Mouse (Mus musculus) liver, adult 2 months (tissue): Measurements from ENCODE around the gene Abhd8. TPM values are rescaled to one million over a fixed set of nuclear protein-coding genes. Genes with fewer than 3 reads are reported as not detected.

Experiments used
- DNase-seq: peaks from one replicate; pipeline ENCODE4 v3.0.0-alpha.2; 2011; ENCODE audit warnings: low read depth, low spot score; ENCODE audit errors: extremely low read depth
- H3K27ac ChIP-seq: fragments of 200-500 bp; replicated peaks from 2 replicates; pipeline ENCODE4 v1.5.1; 2012; ENCODE audit warnings: low read depth, mild to moderate bottlenecking, control low read depth, inconsistent platforms, low read length; ENCODE audit not compliant: insufficient read depth
- H3K27me3 ChIP-seq: fragments of 200-500 bp; 2 replicates; pipeline ENCODE4 v1.6.1; 2012; ENCODE audit warnings: mild to moderate bottlenecking, moderate library complexity, low read length, inconsistent platforms; ENCODE audit not compliant: control insufficient read depth, insufficient read depth
- H3K36me3 ChIP-seq: fragments of 200-500 bp; 2 replicates; pipeline ENCODE4 v1.6.1; 2012; ENCODE audit warnings: low read length, inconsistent platforms; ENCODE audit not compliant: control insufficient read depth, insufficient read depth
- H3K4me1 ChIP-seq: fragments of 200-500 bp; 2 replicates; pipeline ENCODE4 v1.6.1; 2011; ENCODE audit warnings: low read length; ENCODE audit not compliant: control insufficient read depth, insufficient read depth
- H3K4me3 ChIP-seq: fragments of 200-500 bp; 2 replicates; pipeline ENCODE4 v1.5.1; 2011; ENCODE audit warnings: low read depth, mild to moderate bottlenecking, control low read depth, low read length, moderate library complexity; ENCODE audit not compliant: insufficient read depth
- H3K79me2 ChIP-seq: fragments of 200-500 bp; 2 replicates; pipeline ENCODE4 v1.6.1; 2012; ENCODE audit warnings: inconsistent platforms, mild to moderate bottlenecking, low read length, moderate library complexity; ENCODE audit not compliant: control insufficient read depth, insufficient read depth
- H3K9ac ChIP-seq: fragments of 200-500 bp; 2 replicates; pipeline ENCODE4 v1.6.1; 2012; ENCODE audit warnings: low read depth, mild to moderate bottlenecking, control low read depth, inconsistent platforms, low read length
- CTCF ChIP-seq: fragments of 200-500 bp; IDR thresholded peaks from 2 replicates; pipeline ENCODE4 v1.5.1; 2011; ENCODE audit warnings: low read depth, low read length, control low read depth
- POLR2A ChIP-seq: fragments of 200-500 bp; IDR thresholded peaks from 2 replicates; pipeline ENCODE4 v1.6.1; 2011; ENCODE audit warnings: low read length, control low read depth; ENCODE audit not compliant: insufficient read depth; ENCODE audit errors: extremely low read depth
- WGBS: fragments of 180-500 bp; shearing (Covaris S2); methylation state at CpG from one replicate; pipeline ENCODE4 v1.1.7; 2018; 5-methylcytosine and 5-hydroxymethylcytosine counted together
- polyA plus RNA-seq: library from polyadenylated mRNA; depleted of rRNA; stranded (reverse); fragments of >200 nt; gene quantifications from 2 replicates; pipeline ENCODE4 v1.2.3, GENCODE M21; 2012
- total RNA-seq: library from RNA; depleted of rRNA; stranded (reverse); fragments of >200 nt; gene quantifications from 2 replicates; pipeline ENCODE4 v1.2.3, GENCODE M21; 2014

The Abhd8 gene
- total and polyA plus RNA-seq, 2 experiments, result 3.1 to 6.7 TPM

GRCm38 (mm10) chr8:71471861-71472260, 8.4 kb upstream of the Abhd8 start:
- H3K36me3 ChIP-seq, result no peaks in the 10 kb centered on the region

GRCm38 (mm10) chr8:71470913-71471255, 7.4 kb upstream of the Abhd8 start:
- no peak for DNase-seq
- H3K27me3 ChIP-seq, result no peaks in the 10 kb centered on the region
- H3K4me1 ChIP-seq, result peaks cover 6% of the 10 kb centered on the region
- WGBS, result 78% methylated on average over 5 of the region's 5 CpGs
- no peak overlapping the region for H3K27ac ChIP-seq
- no peak for TF ChIP-seq POLR2A
- TF ChIP-seq CTCF, result no peak
- no peaks in the 10 kb centered on the region for H3K36me3 ChIP-seq
- H3K79me2 ChIP-seq, result peaks cover 13% of the 10 kb centered on the region; the same call in 1 of the 2 replicates
- no peak overlapping the region for H3K4me3 ChIP-seq
- no peak overlapping the region for H3K9ac ChIP-seq

More at GRCm38 (mm10) chr8:71471861-71472260, 8.4 kb upstream of the Abhd8 start:
- H3K9ac ChIP-seq, result no peak overlapping the region
- no peak for TF ChIP-seq POLR2A
- TF ChIP-seq CTCF, result no peak
- H3K27ac ChIP-seq, result no peak overlapping the region
- H3K4me3 ChIP-seq, result no peak overlapping the region
- H3K4me1 ChIP-seq, result peaks cover 6% of the 10 kb centered on the region
- 96% methylated on average over 17 of the region's 17 CpGs for WGBS
- no peak for DNase-seq
- H3K79me2 ChIP-seq, result peaks cover 13% of the 10 kb centered on the region; the same call in 1 of the 2 replicates
- no peaks in the 10 kb centered on the region for H3K27me3 ChIP-seq

GRCm38 (mm10) chr8:71470146-71470912, 6.9 kb upstream of the Abhd8 start:
- DNase-seq, result no peak
- Histone ChIP-seq H3K4me1 (peaks cover 11% of the 10 kb centered on the region), H3K79me2 (peaks cover 13% of the 10 kb centered on the region; the same call in 1 of the 2 replicates), H3K9ac (no peak overlapping the region; the same call in 1 of the 2 replicates), H3K4me3 (no peak overlapping the region), H3K27me3 (no peaks in the 10 kb centered on the region), H3K36me3 (no peaks in the 10 kb centered on the region), H3K27ac (no peak overlapping the region)
- 87% methylated on average over 3 of the region's 3 CpGs for WGBS
- no peak for TF ChIP-seq POLR2A
- TF ChIP-seq CTCF, result no peak

DNA sequence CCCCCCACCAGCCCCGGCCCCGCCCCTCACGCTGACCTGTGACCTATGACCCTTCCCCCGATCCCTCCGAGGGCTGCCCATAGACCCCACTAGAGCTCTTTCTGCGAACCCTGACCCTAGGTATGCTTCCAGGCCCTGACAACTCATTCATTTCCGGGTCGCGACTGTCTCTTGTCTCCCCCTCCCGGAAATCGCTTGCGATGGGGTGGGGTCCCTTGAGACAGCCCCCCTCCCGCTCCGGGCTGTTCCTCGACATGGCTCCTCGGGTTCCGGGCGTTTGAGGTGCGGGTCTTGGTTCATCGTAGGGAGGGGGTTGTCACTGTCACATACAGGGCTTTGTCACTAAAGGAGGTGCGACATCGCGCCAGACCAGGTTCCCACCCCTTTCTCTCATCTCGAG, 6.0 kb upstream of the Abhd8 start:
- Histone ChIP-seq H3K79me2 (peaks cover 13% of the 10 kb centered on the region; the same call in 1 of the 2 replicates), H3K27me3 (no peaks in the 10 kb centered on the region), H3K36me3 (no peaks in the 10 kb centered on the region), H3K4me1 (peaks cover 10% of the 10 kb centered on the region; the same call in 1 of the 2 replicates), H3K9ac (peak overlapping the region; percentile 92), H3K27ac (no peak overlapping the region; the same call in 1 of the 2 replicates), H3K4me3 (peak overlapping the region; percentile 86)
- WGBS, result 1% methylated on average over 24 of the region's 24 CpGs
- no peak for TF ChIP-seq CTCF
- no peak for TF ChIP-seq POLR2A
- peak; percentile 40 for DNase-seq

GRCm38 (mm10) chr8:71468916-71469315, 5.5 kb upstream of the Abhd8 start, which contains the start of gene Dda1:
Dda1 (plus strand) TSS chr8:71469199.
- peak within 1 kb of the TSS; percentile 86 for H3K4me3 ChIP-seq
- WGBS, result under 1% methylated on average over 52 of the region's 52 CpGs
- no peaks in the 10 kb centered on the region for H3K36me3 ChIP-seq
- H3K27ac ChIP-seq, result no peak within 1 kb of the TSS; the same call in 1 of the 2 replicates
- peaks cover 13% of the 10 kb centered on the region; the same call in 1 of the 2 replicates for H3K79me2 ChIP-seq
- DNase-seq, result peak; percentile 93
- H3K27me3 ChIP-seq, result no peaks in the 10 kb centered on the region
- peaks cover 13% of the 10 kb centered on the region for H3K4me1 ChIP-seq
- H3K9ac ChIP-seq, result peak within 1 kb of the TSS; percentile 92
- peak; percentile 53; the same call in 1 of the 2 replicates for TF ChIP-seq POLR2A
- no peak for TF ChIP-seq CTCF

DNA sequence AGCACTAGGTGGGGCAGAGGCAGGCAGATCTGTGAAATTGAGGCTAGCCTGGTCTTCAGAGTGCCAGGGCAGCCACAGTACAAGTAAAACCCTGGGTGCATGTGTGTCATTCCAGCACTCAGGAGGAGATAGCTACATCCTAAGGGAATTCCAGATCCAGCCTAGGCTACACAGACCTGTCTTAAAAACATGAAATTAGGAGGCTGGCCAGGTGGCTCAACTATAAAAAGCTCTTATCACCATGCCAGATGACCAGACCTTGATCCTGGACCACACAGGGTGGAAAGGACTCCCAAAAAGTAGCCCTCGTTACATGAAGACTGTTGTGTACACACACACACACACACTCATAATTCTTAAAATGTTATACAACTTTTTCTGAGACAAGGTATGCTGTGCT, 4.5 kb upstream of the Abhd8 start:
- Histone ChIP-seq H3K27me3 (no peaks in the 10 kb centered on the region), H3K36me3 (no peaks in the 10 kb centered on the region), H3K79me2 (peaks cover 13% of the 10 kb centered on the region; the same call in 1 of the 2 replicates), H3K27ac (no peak overlapping the region), H3K4me1 (peaks cover 16% of the 10 kb centered on the region), H3K4me3 (no peak overlapping the region), H3K9ac (no peak overlapping the region)
- WGBS, result 93% methylated on average over 1 of the region's 1 CpGs
- TF ChIP-seq CTCF (no peak), POLR2A (no peak)
- no peak for DNase-seq
